Mouse (Mus musculus) thymus, postnatal 25 days (tissue): ENCODE results near the gene Nr0b1.

ENCODE experiments used
- DNase-seq: peaks from one replicate; pipeline ENCODE4 v3.0.0; 2022

The Nr0b1 gene

DNA sequence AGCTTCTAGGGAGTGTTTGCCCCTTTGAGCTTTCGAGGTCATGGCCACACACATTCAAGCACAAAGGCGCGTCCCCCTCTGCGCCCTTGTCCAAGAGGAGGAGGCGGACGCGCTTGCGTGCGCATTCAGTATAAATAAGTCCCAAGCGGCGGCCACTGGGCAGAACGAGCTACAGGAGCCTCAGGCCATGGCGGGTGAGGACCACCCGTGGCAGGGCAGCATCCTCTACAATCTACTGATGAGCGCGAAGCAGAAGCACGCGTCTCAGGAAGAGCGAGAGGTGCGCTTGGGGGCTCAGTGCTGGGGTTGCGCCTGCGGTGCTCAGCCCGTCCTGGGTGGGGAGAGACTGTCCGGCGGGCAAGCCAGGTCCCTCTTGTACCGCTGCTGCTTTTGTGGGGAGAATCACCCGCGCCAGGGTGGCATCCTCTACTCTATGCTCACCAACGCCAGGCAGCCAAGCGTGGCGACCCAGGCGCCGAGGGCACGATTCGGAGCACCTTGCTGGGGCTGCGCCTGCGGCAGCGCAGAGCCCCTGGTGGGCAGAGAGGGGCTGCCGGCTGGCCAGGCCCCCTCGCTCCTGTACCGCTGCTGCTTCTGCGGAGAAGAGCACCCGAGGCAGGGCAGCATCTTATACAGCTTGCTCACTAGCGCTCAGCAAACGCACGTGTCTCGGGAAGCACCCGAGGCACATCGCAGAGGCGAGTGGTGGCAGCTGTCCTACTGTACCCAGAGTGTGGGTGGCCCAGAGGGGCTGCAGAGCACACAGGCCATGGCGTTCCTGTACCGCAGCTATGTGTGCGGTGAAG, at the start of gene Nr0b1:
TSS of gene Nr0b1 (plus strand) at position 151 of the 806 bp plus-strand sequence.
- no peak for DNase-seq

DNA sequence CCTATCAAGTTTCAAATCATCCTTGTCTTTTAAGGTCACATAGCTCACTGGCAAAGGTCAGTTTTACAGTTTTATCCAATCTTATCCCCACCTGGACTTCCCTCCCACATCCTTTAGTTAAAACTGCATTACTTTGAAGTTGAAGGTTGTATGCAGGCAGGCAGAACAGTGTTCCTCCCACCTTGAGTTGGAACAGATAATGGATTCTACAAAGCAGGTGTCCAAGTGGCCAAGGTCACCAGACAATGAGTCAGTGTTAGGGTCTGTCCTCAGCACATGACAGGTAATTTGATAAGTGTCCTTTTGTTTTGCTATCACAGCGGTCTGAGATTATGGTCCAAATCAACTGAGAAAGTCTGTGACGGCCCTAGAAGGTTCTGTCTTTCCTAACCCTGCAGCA, 4.3 kb upstream of the Nr0b1 start:
- no peak for DNase-seq

DNA sequence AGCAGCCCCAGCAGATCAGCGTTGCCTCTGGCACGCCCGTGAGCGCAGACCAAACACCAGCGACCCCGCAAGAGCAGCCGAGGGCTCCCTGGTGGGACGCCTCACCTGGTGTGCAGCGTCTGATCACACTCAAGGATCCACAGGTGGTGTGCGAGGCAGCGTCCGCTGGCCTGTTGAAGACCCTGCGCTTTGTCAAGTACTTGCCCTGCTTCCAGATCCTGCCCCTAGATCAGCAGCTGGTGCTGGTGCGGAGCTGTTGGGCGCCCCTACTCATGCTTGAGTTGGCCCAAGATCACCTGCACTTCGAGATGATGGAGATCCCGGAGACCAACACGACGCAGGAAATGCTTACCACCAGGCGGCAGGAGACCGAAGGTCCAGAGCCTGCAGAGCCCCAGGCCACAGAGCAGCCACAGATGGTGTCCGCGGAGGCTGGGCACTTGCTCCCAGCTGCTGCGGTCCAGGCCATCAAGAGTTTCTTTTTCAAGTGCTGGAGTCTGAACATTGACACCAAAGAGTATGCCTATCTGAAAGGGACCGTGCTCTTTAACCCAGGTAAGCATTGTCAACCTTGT, 943 bp downstream of the Nr0b1 start:
- no peak for DNase-seq

DNA sequence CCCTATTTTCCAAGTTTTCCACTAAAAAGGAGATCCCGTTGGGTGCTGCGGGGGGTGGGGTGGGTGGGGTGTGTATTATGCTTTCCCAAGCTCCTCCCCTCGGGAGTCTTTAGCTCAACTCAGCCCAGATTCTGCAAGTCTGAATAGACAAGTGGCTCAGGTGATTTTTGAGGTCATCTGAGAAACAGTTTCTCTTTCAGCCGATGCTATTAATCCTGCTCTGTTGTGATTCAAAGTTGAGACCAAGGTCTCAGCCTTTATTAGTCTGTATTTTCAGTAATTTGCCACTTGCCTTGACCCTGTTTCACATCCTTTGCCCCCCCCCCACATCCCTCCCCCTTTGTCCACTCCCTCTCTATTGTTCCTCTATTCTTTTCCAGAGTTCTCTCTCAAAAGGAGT, 1.8 kb downstream of the Nr0b1 start:
- no peak for DNase-seq

DNA sequence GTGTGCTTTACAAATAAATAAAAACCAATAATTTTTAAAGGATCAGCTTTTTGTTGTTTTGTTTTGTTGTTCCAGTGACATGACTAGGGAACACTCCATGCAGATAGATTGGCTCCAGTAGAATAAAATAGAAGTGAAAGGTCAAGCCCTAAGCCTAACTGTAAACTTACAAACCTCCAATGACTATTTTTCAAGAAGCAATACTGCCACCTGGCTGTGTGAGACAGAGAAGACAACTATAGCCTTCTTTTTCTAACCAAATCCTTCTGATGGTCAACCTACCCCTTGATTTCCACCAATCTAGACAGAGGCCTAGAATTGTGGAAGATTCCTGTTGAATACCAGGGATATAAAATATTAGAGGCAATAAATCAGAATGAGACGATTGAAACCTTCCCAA, 45.7 kb downstream of the Nr0b1 start:
- DNase-seq, result no peak
